Mouse (Mus musculus): ENCODE data around the gene Aip. TPM values are rescaled to one million over a fixed set of nuclear protein-coding genes. Genes with fewer than 3 reads are reported as not detected.

The Aip gene
- total RNA-seq, 1 experiment, result 26.9 TPM

- H3K36me3 ChIP-seq (ENCODE audit: control insufficient read depth, insufficient read depth, low read length, poor library complexity, severe bottlenecking), result peaks cover 16% of the 10 kb centered on the region; the same call in 1 of the 2 replicates
- no peak overlapping the region for H3K9ac ChIP-seq (ENCODE audit: insufficient read depth, low read depth, low read length, poor library complexity, severe bottlenecking)
- no peaks in the 10 kb centered on the region for H3K9me3 ChIP-seq (ENCODE audit: control insufficient read depth, insufficient read depth, low read depth, low read length)
- H3K4me1 ChIP-seq (ENCODE audit: control insufficient read depth in 2 of 2, insufficient read depth in 2 of 2, low read length in 2 of 2, poor library complexity in 1 of 2), result peaks cover 4 to 13% of the 10 kb centered on the region in 2 experiments; a peak in 3 of 4 replicates
- no peak for TF ChIP-seq MAFK (IDR thresholded peaks at IDR 0.05; ENCODE audit: insufficient read depth, low read depth, low read length)
- no peak for TF ChIP-seq ZC3H11A (IDR thresholded peaks at IDR 0.05; ENCODE audit: borderline replicate concordance, low read depth, low read length)
- no peak for TF ChIP-seq CHD2 (IDR thresholded peaks at IDR 0.05; ENCODE audit: low read depth, low read length)
- no peak for TF ChIP-seq ZNF384 (IDR thresholded peaks at IDR 0.05; ENCODE audit: low read depth, low read length)
- TF ChIP-seq HCFC1 (IDR thresholded peaks at IDR 0.05; ENCODE audit: borderline replicate concordance, insufficient read depth, low read length), result no peak
- no peak overlapping the region for H3K27ac ChIP-seq (ENCODE audit: insufficient read depth, low read depth, low read length, poor library complexity, severe bottlenecking)
- H3K4me3 ChIP-seq (ENCODE audit: insufficient read depth in 1 of 2, low read depth in 1 of 2, low read length in 2 of 2, poor library complexity in 1 of 2, severe bottlenecking in 1 of 2), result no peak overlapping the region
- DNase-seq (ENCODE audit: low read depth, low spot score), result no peak
- in situ Hi-C loops (cut with MboI; ENCODE audit: low sequenced_read_pairs in 2 of 2, unreplicated experiment in 2 of 2), result no loop called here
These were observed 8.7 kb upstream of the Aip start for GRCm38 (mm10) chr19:4134354-4134753.

- Histone ChIP-seq H3K36me3 (ENCODE audit: control insufficient read depth, insufficient read depth, low read length, poor library complexity, severe bottlenecking) (peaks cover 25% of the 10 kb centered on the region; the same call in 1 of the 2 replicates), H3K9ac (ENCODE audit: insufficient read depth, low read depth, low read length, poor library complexity, severe bottlenecking) (no peak overlapping the region), H3K27ac (ENCODE audit: insufficient read depth, low read depth, low read length, poor library complexity, severe bottlenecking) (no peak overlapping the region), H3K4me1 (ENCODE audit: control insufficient read depth in 2 of 2, insufficient read depth in 2 of 2, low read length in 2 of 2, poor library complexity in 1 of 2) (peaks cover 0 to 12% of the 10 kb centered on the region in 2 experiments; a peak in 2 of 4 replicates), H3K4me3 (ENCODE audit: insufficient read depth in 1 of 2, low read depth in 1 of 2, low read length in 2 of 2, poor library complexity in 1 of 2, severe bottlenecking in 1 of 2) (no peak overlapping the region), H3K9me3 (ENCODE audit: control insufficient read depth, insufficient read depth, low read depth, low read length) (no peaks in the 10 kb centered on the region)
- TF ChIP-seq ZC3H11A (IDR thresholded peaks at IDR 0.05; ENCODE audit: borderline replicate concordance, low read depth, low read length) (no peak), ZNF384 (IDR thresholded peaks at IDR 0.05; ENCODE audit: low read depth, low read length) (no peak), MAFK (IDR thresholded peaks at IDR 0.05; ENCODE audit: insufficient read depth, low read depth, low read length) (no peak), HCFC1 (IDR thresholded peaks at IDR 0.05; ENCODE audit: borderline replicate concordance, insufficient read depth, low read length) (no peak), CHD2 (IDR thresholded peaks at IDR 0.05; ENCODE audit: low read depth, low read length) (no peak)
- in situ Hi-C loops (cut with MboI; ENCODE audit: low sequenced_read_pairs in 2 of 2, unreplicated experiment in 2 of 2), result no loop called here
- no peak for DNase-seq (ENCODE audit: low read depth, low spot score)
These were observed 6.1 kb upstream of the Aip start for GRCm38 (mm10) chr19:4131768-4132167.

GRCm38 (mm10) chr19:4131075-4131474 lies 5.4 kb upstream of the Aip start:
- Histone ChIP-seq H3K27ac (ENCODE audit: insufficient read depth, low read depth, low read length, poor library complexity, severe bottlenecking) (no peak overlapping the region), H3K4me1 (ENCODE audit: control insufficient read depth in 2 of 2, insufficient read depth in 2 of 2, low read length in 2 of 2, poor library complexity in 1 of 2) (peaks cover 0 to 9% of the 10 kb centered on the region in 2 experiments; a peak in 2 of 4 replicates), H3K36me3 (ENCODE audit: control insufficient read depth, insufficient read depth, low read length, poor library complexity, severe bottlenecking) (peaks cover 25% of the 10 kb centered on the region; the same call in 1 of the 2 replicates), H3K9me3 (ENCODE audit: control insufficient read depth, insufficient read depth, low read depth, low read length) (no peaks in the 10 kb centered on the region), H3K9ac (ENCODE audit: insufficient read depth, low read depth, low read length, poor library complexity, severe bottlenecking) (no peak overlapping the region), H3K4me3 (ENCODE audit: insufficient read depth in 1 of 2, low read depth in 1 of 2, low read length in 2 of 2, poor library complexity in 1 of 2, severe bottlenecking in 1 of 2) (no peak overlapping the region)
- TF ChIP-seq MAFK (IDR thresholded peaks at IDR 0.05; ENCODE audit: insufficient read depth, low read depth, low read length), result no peak
- TF ChIP-seq HCFC1 (IDR thresholded peaks at IDR 0.05; ENCODE audit: borderline replicate concordance, insufficient read depth, low read length), result no peak
- TF ChIP-seq ZNF384 (IDR thresholded peaks at IDR 0.05; ENCODE audit: low read depth, low read length), result no peak
- no peak for TF ChIP-seq ZC3H11A (IDR thresholded peaks at IDR 0.05; ENCODE audit: borderline replicate concordance, low read depth, low read length)
- TF ChIP-seq CHD2 (IDR thresholded peaks at IDR 0.05; ENCODE audit: low read depth, low read length), result no peak
- no peak for DNase-seq (ENCODE audit: low read depth, low spot score)
- in situ Hi-C loops (cut with MboI; ENCODE audit: low sequenced_read_pairs in 2 of 2, unreplicated experiment in 2 of 2), result no loop called here

- Histone ChIP-seq H3K9ac (ENCODE audit: insufficient read depth, low read depth, low read length, poor library complexity, severe bottlenecking) (no peak overlapping the region), H3K4me3 (ENCODE audit: insufficient read depth in 1 of 2, low read depth in 1 of 2, low read length in 2 of 2, poor library complexity in 1 of 2, severe bottlenecking in 1 of 2) (no peak overlapping the region), H3K4me1 (ENCODE audit: control insufficient read depth in 2 of 2, insufficient read depth in 2 of 2, low read length in 2 of 2, poor library complexity in 1 of 2) (peaks cover 0 to 6% of the 10 kb centered on the region in 2 experiments; a peak in 2 of 4 replicates), H3K9me3 (ENCODE audit: control insufficient read depth, insufficient read depth, low read depth, low read length) (no peaks in the 10 kb centered on the region), H3K36me3 (ENCODE audit: control insufficient read depth, insufficient read depth, low read length, poor library complexity, severe bottlenecking) (peaks cover 25% of the 10 kb centered on the region; the same call in 1 of the 2 replicates), H3K27ac (ENCODE audit: insufficient read depth, low read depth, low read length, poor library complexity, severe bottlenecking) (no peak overlapping the region)
- TF ChIP-seq CHD2 (IDR thresholded peaks at IDR 0.05; ENCODE audit: low read depth, low read length), result no peak
- TF ChIP-seq ZC3H11A (IDR thresholded peaks at IDR 0.05; ENCODE audit: borderline replicate concordance, low read depth, low read length), result no peak
- TF ChIP-seq HCFC1 (IDR thresholded peaks at IDR 0.05; ENCODE audit: borderline replicate concordance, insufficient read depth, low read length), result no peak
- TF ChIP-seq ZNF384 (IDR thresholded peaks at IDR 0.05; ENCODE audit: low read depth, low read length), result no peak
- no peak for TF ChIP-seq MAFK (IDR thresholded peaks at IDR 0.05; ENCODE audit: insufficient read depth, low read depth, low read length)
- no peak for DNase-seq (ENCODE audit: low read depth, low spot score)
- in situ Hi-C loops (cut with MboI; ENCODE audit: low sequenced_read_pairs in 2 of 2, unreplicated experiment in 2 of 2), result no loop called here
These were observed 4.4 kb upstream of the Aip start for GRCm38 (mm10) chr19:4130106-4130505.
